Mouse (Mus musculus) olfactory bulb, adult 2 months (tissue): Measurements from ENCODE around the gene Dpm2. TPM values are rescaled to one million over a fixed set of nuclear protein-coding genes. Genes with fewer than 3 reads are reported as not detected.
A peak's percentile ranks its signal among the peaks of the same experiment; 100 is the strongest.

Experiments
- H3K27ac ChIP-seq: fragments of 200-500 bp; 2 replicates; pipeline ENCODE4 v1.5.1; 2012; ENCODE audit warnings: low read depth, low read length; ENCODE audit not compliant: insufficient read depth
- H3K4me1 ChIP-seq: fragments of 200-500 bp; 2 replicates; pipeline ENCODE4 v1.6.1; 2012; ENCODE audit warnings: low read length; ENCODE audit not compliant: control insufficient read depth, insufficient read depth
- H3K4me3 ChIP-seq: fragments of 200-500 bp; 2 replicates; pipeline ENCODE4 v1.5.1; 2012; ENCODE audit warnings: mild to moderate bottlenecking, low read depth, low read length, moderate library complexity; ENCODE audit not compliant: insufficient read depth
- CTCF ChIP-seq: fragments of 200-500 bp; IDR thresholded peaks from 2 replicates; pipeline ENCODE4 v1.5.1; 2012; ENCODE audit warnings: low read depth, mild to moderate bottlenecking, low read length, moderate library complexity; ENCODE audit not compliant: insufficient read depth
- POLR2A ChIP-seq: fragments of 200-500 bp; IDR thresholded peaks from 2 replicates; pipeline ENCODE4 v1.6.1; 2012; ENCODE audit warnings: mild to moderate bottlenecking, low read depth, low read length, moderate library complexity; ENCODE audit not compliant: insufficient read depth
- WGBS: fragments of 180-500 bp; shearing (Covaris S2); methylation state at CpG from one replicate; pipeline ENCODE4 v1.1.7; 2018; 5-methylcytosine and 5-hydroxymethylcytosine counted together
- polyA plus RNA-seq: library from polyadenylated mRNA; stranded (reverse); fragments of >200 nt; gene quantifications from 2 replicates; pipeline ENCODE4 v1.2.4, GENCODE M21; 2012; ENCODE audit warnings: low replicate concordance; ENCODE audit not compliant: missing spikeins, insufficient read depth, insufficient read length

Gene Dpm2
- polyA plus RNA-seq, 1 experiment: not detected

DNA sequence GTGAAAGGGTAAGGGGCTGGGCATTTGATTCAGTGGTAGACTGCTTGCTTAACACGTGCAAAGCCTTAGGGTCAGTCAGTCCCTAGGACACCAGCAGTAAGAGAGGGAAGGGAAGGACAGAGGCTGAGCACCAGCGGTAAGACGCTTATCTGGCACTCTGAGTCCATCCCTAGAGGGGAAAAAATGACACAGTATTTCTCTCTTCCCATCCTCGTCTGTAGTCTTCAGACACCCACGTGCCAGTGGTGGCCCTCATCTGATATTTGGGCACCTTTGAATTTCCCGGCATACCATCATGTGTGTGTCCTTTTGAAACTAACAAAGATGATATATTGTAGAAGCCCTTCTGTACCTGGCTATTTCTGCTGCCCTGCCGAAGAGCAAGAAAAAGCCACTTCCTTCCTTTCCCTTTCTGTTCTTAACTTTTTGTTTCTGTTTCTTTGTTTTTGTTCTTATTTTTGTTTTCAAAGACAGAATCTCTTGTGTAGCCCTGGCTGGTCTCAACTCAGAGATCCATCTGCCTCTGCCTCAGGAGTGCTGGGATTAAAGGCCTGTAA is 17.0 kb upstream of the Dpm2 start:
- no peak overlapping the region for H3K27ac ChIP-seq
- 82% methylated on average over 7 of the region's 7 CpGs for whole genome bisulfite sequencing
- no peak overlapping the region for H3K4me3 ChIP-seq
- TF ChIP-seq CTCF (no peak), POLR2A (no peak)
- H3K4me1 ChIP-seq: peaks cover 25% of the 10 kb centered on the region

- 28% methylated on average over 4 of the region's 4 CpGs for WGBS
- Histone ChIP-seq H3K4me3 (no peak overlapping the region), H3K27ac (0 out of 2 replicates have a peak overlapping the region, but pooled peaks have one; percentile 3), H3K4me1 (peaks cover 24% of the 10 kb centered on the region)
- TF ChIP-seq CTCF (no peak), POLR2A (no peak)
Measured at GRCm38 (mm10) chr2:32555484-32555883, 15.2 kb upstream of the Dpm2 start.

DNA sequence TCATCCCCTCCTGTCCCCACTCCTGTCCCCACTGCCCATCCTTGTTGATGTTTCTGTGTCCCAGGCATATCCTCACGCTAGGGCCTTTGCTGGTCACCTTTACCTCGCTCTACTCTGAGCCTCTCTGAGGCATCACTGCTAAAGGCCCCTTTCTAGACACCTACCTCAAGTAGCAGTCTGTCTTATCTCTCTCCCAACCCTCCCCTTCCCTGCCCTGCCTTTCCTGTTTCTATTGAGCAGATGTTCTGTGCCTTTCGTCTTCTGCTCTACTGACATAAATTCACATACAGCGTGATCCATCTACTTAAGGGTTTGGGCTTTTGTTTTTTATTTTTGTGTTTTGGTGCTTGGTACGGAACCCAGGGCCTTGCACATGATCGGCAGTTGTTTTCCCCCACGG is 14.6 kb upstream of the Dpm2 start:
- TF ChIP-seq CTCF: no peak
- TF ChIP-seq POLR2A: no peak
- Histone ChIP-seq H3K27ac (0 out of 2 replicates have a peak overlapping the region, but pooled peaks have one; percentile 3), H3K4me3 (no peak overlapping the region), H3K4me1 (peaks cover 24% of the 10 kb centered on the region)
- WGBS: 72% methylated on average over 7 of the region's 7 CpGs

- peak overlapping the region; percentile 37; the same call in 1 of the 2 replicates for H3K27ac ChIP-seq
- no peak overlapping the region for H3K4me3 ChIP-seq
- 23% methylated on average over 5 of the region's 5 CpGs for WGBS
- H3K4me1 ChIP-seq: peaks cover 24% of the 10 kb centered on the region
- no peak for TF ChIP-seq CTCF
- TF ChIP-seq POLR2A: no peak
Measured at GRCm38 (mm10) chr2:32559570-32559969, 11.1 kb upstream of the Dpm2 start.

GRCm38 (mm10) chr2:32566536-32567063 is 4.1 kb upstream of the Dpm2 start:
- TF ChIP-seq POLR2A (no peak), CTCF (no peak)
- H3K4me1 ChIP-seq: peaks cover 7% of the 10 kb centered on the region
- 35% methylated on average over 4 of the region's 4 CpGs for WGBS
- no peak overlapping the region for H3K27ac ChIP-seq
- H3K4me3 ChIP-seq: no peak overlapping the region

DNA sequence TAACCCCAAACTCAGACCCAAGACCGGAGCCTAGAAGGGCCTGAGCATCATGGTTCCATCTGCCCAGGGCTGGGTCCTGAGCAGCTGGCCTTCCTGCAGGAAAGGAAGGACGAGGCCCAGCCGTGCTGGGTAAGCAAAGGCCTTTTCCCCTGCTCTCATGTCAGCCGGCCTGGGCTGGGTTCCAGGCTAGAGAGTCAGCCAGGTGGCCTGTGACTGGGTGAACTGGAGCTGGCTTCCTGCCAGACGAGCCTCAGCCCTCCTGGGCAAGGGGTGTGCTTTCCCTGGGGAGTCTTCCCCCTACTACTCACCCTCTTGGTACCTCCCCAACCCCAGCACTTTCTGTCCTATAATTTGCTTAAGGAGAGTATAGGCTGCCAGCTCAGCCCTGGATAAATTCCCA is 2.5 kb upstream of the Dpm2 start:
- no peak for TF ChIP-seq CTCF
- TF ChIP-seq POLR2A: no peak
- Histone ChIP-seq H3K27ac (no peak overlapping the region), H3K4me1 (peaks cover 15% of the 10 kb centered on the region), H3K4me3 (no peak overlapping the region)
- WGBS: 36% methylated on average over 5 of the region's 5 CpGs

- Histone ChIP-seq H3K4me1 (peaks cover 15% of the 10 kb centered on the region), H3K4me3 (no peak overlapping the region), H3K27ac (no peak overlapping the region)
- TF ChIP-seq CTCF: no peak
- TF ChIP-seq POLR2A: no peak
- WGBS: 81% methylated on average over 3 of the region's 3 CpGs
Measured at GRCm38 (mm10) chr2:32568941-32569340, 1.7 kb upstream of the Dpm2 start.

GRCm38 (mm10) chr2:32572196-32572595 is 1.5 kb downstream of the Dpm2 start:
- Histone ChIP-seq H3K4me1 (peaks cover 23% of the 10 kb centered on the region), H3K27ac (no peak overlapping the region), H3K4me3 (no peak overlapping the region)
- TF ChIP-seq CTCF (no peak), POLR2A (no peak)
- 88% methylated on average over 11 of the region's 11 CpGs for WGBS

DNA sequence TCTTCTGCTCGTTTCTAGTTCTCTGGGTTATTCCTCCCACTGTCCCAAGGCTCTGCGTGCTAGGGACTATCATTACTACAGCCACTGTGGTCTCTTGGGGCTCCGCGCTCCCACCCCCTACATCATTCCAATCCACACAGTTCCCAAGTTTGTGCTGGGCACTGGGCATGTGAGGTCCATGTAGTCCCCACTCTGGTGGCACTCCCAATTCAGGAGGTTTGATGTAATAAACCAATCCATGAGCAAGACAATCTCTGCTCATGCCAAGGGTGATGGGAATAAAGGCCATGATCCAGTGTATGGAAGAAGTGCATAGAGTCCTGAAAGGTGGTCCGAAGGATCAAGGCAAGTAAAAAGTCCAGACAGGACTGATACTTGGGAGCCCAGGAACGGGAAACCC is 3.8 kb downstream of the Dpm2 start, which contains the start of gene Pip5kl1:
TSS of gene Pip5kl1 (plus strand) at position 301 of the 400 bp plus-strand sequence.
- peaks cover 17% of the 10 kb centered on the region for H3K4me1 ChIP-seq
- 0 out of 2 replicates have a peak within 1 kb of the TSS, but pooled peaks have one; percentile 11 for H3K27ac ChIP-seq
- no peak; the same call in 1 of the 2 replicates for TF ChIP-seq CTCF
- no peak for TF ChIP-seq POLR2A
- 62% methylated on average over 6 of the region's 6 CpGs for WGBS
- peak within 1 kb of the TSS; percentile 60 for H3K4me3 ChIP-seq
